Mouse (Mus musculus) heart, embryonic 14.5 days (tissue): Measurements from ENCODE around the gene Liph. TPM values are rescaled to one million over a fixed set of nuclear protein-coding genes. Genes with fewer than 3 reads are reported as not detected.

Experiments
- ATAC-seq: fragments of 200-750 bp; cut with Nextera tagmentation; 2 replicates; pipeline ENCODE4 v1.8.0; 2017; ENCODE audit warnings: low read depth, moderate TSS enrichment; ENCODE audit not compliant: insufficient number of reproducible peaks, insufficient read depth, low FRiP score
- H3K27ac ChIP-seq, 2 experiments: fragments of 200-500 bp in 1 of 2; fragments of 300-500 bp in 1 of 2; sonication (generic) in 1 of 2; replicated peaks in 1 of 2; 2 replicates each; pipeline ENCODE4 v1.5.1; 2012 to 2014; ENCODE audit warnings: low read depth in 2 of 2, low read length in 2 of 2, control low read depth in 1 of 2, mild to moderate bottlenecking in 1 of 2, mixed read lengths in 1 of 2; ENCODE audit not compliant: control insufficient read depth in 1 of 2, insufficient read depth in 1 of 2
- H3K27me3 ChIP-seq: fragments of 300-500 bp; sonication (generic); 2 replicates; pipeline ENCODE4 v1.6.1; 2014; ENCODE audit warnings: mild to moderate bottlenecking, low read length, control low read depth; ENCODE audit not compliant: control insufficient read depth, insufficient read depth
- H3K36me3 ChIP-seq: fragments of 300-500 bp; sonication (generic); 2 replicates; pipeline ENCODE4 v1.6.1; 2014; ENCODE audit warnings: mild to moderate bottlenecking, control low read depth, low read length, mixed read lengths; ENCODE audit not compliant: control insufficient read depth, insufficient read depth
- H3K4me1 ChIP-seq, 2 experiments: fragments of 200-500 bp in 1 of 2; fragments of 300-500 bp in 1 of 2; sonication (generic) in 1 of 2; 2 replicates each; pipeline ENCODE4 v1.6.1; 2012 to 2014; ENCODE audit warnings: low read length in 2 of 2, control low read depth in 1 of 2, mixed read lengths in 1 of 2; ENCODE audit not compliant: control insufficient read depth in 2 of 2, insufficient read depth in 2 of 2
- H3K4me2 ChIP-seq: fragments of 300-500 bp; sonication (generic); 2 replicates; pipeline ENCODE4 v1.6.1; 2014; ENCODE audit warnings: mild to moderate bottlenecking, low read length
- H3K4me3 ChIP-seq, 2 experiments: fragments of 200-500 bp in 1 of 2; fragments of 300-500 bp in 1 of 2; sonication (generic) in 1 of 2; 2 replicates each; pipeline ENCODE4 v1.5.1; 2012 to 2014; ENCODE audit warnings: low read length in 2 of 2, mild to moderate bottlenecking in 2 of 2, control low read depth in 1 of 2, low read depth in 1 of 2, moderate library complexity in 1 of 2; ENCODE audit not compliant: control insufficient read depth in 1 of 2, insufficient read depth in 1 of 2
- H3K9ac ChIP-seq: fragments of 300-500 bp; sonication (generic); 2 replicates; pipeline ENCODE4 v1.6.1; 2014; ENCODE audit warnings: mild to moderate bottlenecking, low read length
- H3K9me3 ChIP-seq: fragments of 300-500 bp; sonication (generic); 2 replicates; pipeline ENCODE4 v1.6.1; 2016; ENCODE audit warnings: low read length, control low read depth; ENCODE audit not compliant: control insufficient read depth
- WGBS: fragments of 180-500 bp; shearing (Covaris S2); extraction: QIAGEN DNeasy Blood & Tissue Kit; methylation state at CpG from one replicate; pipeline ENCODE4 v1.1.7; 2014; 5-methylcytosine and 5-hydroxymethylcytosine counted together
- polyA plus RNA-seq: library from polyadenylated mRNA; unstranded; fragments of >200 nt; fragmentation: Nextera tagmentation; extraction: Ambion mirVana; gene quantifications from 2 replicates; pipeline ENCODE4 v1.2.1, GENCODE M21; 2014

The Liph gene
- polyA plus RNA-seq, 1 experiment from 2014 or later: 0.20 TPM

DNA sequence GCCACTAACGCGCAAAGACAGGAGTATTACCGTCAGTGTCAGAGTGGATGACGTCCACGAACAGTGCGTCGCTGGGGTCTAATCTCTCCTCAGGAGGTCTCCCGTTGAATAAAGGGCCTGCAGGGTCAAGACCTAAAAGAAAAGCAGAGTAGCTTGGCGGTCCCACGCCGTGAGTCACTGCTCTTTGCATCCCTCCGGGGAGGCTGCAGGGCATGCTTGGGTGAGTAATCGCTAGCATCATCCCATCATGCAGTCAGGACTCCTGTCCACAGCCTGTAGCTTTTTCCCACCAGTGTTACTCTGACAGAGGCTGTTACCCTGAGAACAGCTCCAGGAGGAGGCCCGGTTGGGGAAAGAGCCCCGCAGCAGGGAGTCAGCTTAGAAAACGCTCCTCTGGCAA is 19.3 kb downstream of the Liph start:
- Histone ChIP-seq H3K4me2 (peak overlapping the region; percentile 53), H3K27ac (no peak overlapping the region), H3K27me3 (peaks cover 12% of the 10 kb centered on the region), H3K9ac (peak overlapping the region; percentile 44; the same call in 1 of the 2 replicates), H3K36me3 (no peaks in the 10 kb centered on the region), H3K4me1 (peaks cover 4 to 7% of the 10 kb centered on the region in 2 experiments; a peak in 3 of 4 replicates), H3K4me3 (peak overlapping the region; percentile 6 to 15; a peak in 3 of 4 replicates), H3K9me3 (no peaks in the 10 kb centered on the region)
- 3% methylated on average over 16 of the region's 16 CpGs for WGBS
- ATAC-seq: no peak

DNA sequence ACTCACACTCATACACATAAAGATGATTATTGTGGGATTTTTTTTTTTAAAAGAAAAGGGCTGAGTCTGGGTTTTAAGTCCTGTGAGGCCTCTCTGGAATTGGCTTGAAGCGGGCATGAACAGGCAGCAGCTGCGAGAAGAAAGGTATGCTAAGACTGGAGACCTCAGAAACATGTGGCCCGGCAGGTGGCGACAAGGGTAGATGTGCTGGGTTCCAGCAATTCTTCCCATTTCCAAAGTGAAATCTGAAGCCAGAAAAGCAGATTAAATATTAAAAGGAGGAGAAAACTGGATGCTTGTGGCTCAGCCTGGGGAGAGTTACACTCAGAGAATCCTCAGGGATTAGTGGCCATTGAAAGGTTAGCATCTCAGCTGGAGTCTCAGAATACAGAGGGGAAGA is 24.0 kb downstream of the Liph start:
- no peak overlapping the region for H3K27ac ChIP-seq
- peaks cover 4 to 7% of the 10 kb centered on the region in 2 experiments; a peak in 3 of 4 replicates for H3K4me1 ChIP-seq
- no peaks in the 10 kb centered on the region for H3K9me3 ChIP-seq
- H3K4me3 ChIP-seq: no peak overlapping the region
- WGBS: 74% methylated on average over 4 of the region's 4 CpGs
- H3K9ac ChIP-seq: no peak overlapping the region
- no peaks in the 10 kb centered on the region for H3K36me3 ChIP-seq
- ATAC-seq: no peak
- H3K27me3 ChIP-seq: peaks cover 8% of the 10 kb centered on the region
- H3K4me2 ChIP-seq: no peak overlapping the region

DNA sequence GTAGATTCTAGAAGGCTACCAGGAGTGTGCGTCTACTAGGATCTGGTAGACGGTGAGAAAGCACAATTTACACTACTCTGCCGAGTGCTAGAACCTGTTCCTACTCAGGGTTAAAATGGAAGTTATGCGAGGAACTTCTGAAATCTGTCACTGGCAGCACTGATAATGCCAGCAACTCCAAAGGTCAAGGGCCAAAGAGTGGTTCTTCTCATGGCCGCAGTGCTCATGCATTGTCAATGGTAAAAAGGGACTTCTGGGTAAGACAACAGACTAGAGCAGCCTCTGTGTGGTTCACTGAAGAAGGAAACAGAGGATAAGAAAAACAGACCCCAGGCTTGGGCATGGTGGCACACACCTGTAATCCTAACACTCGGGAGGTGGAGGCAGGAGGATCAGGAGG is 24.9 kb downstream of the Liph start:
- H3K27me3 ChIP-seq: peaks cover 3% of the 10 kb centered on the region; the same call in 1 of the 2 replicates
- H3K9me3 ChIP-seq: no peaks in the 10 kb centered on the region
- H3K4me1 ChIP-seq: no peaks in the 10 kb centered on the region
- H3K4me2 ChIP-seq: no peak overlapping the region
- H3K27ac ChIP-seq: no peak overlapping the region
- H3K36me3 ChIP-seq: no peaks in the 10 kb centered on the region
- H3K9ac ChIP-seq: no peak overlapping the region
- no peak for ATAC-seq
- no peak overlapping the region for H3K4me3 ChIP-seq
- WGBS: 71% methylated on average over 6 of the region's 6 CpGs

DNA sequence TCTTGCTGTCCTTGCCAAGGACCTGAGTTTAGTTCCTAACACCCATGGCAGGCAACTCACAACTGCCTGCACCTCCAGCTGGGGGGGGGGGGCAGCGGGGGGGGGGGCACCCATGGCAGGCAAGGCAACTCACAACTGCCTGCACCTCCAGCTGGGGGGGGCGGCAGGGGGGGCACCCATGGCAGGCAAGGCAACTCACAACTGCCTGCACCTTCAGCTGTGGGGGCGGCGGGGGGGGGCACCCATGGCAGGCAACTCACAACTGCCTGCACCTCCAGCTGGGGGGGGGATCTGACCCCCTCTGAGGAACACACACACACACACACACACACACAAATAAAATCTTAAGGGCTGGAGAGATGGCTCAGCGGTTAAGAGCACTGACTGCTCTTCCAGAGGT is 25.6 kb downstream of the Liph start:
- ATAC-seq: no peak
- WGBS: 76% methylated on average over 5 of the region's 5 CpGs

DNA sequence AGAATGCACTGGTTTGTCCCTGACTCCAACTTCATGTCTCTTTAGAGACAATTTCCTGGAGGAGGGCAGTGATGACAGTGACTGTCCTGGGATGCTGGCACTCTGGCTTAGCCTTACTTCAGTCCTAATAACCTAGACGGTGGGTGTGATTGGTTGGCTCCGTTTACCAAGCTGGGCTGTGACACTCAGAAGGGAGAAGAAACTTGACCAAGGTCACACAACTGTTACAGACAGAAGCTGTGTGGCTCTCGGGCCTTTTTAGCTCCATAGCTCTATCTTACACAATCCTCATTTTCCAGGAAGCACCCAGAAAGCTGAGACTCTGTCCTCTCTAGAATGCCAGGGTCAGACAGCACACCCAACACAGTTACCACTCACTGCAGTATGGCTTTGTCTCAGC is 29.9 kb downstream of the Liph start:
- no peaks in the 10 kb centered on the region for H3K4me1 ChIP-seq
- no peak overlapping the region for H3K27ac ChIP-seq
- H3K4me2 ChIP-seq: no peak overlapping the region
- no peaks in the 10 kb centered on the region for H3K27me3 ChIP-seq
- H3K4me3 ChIP-seq: no peak overlapping the region
- no peaks in the 10 kb centered on the region for H3K9me3 ChIP-seq
- H3K9ac ChIP-seq: no peak overlapping the region
- 58% methylated on average over 3 of the region's 3 CpGs for WGBS
- ATAC-seq: no peak
- no peaks in the 10 kb centered on the region for H3K36me3 ChIP-seq

More for the DNA sequence above, 25.6 kb downstream of the Liph start:
- no peaks in the 10 kb centered on the region for H3K36me3 ChIP-seq
- H3K4me3 ChIP-seq: no peak overlapping the region
- H3K4me1 ChIP-seq: no peaks in the 10 kb centered on the region
- H3K9ac ChIP-seq: no peak overlapping the region
- H3K27ac ChIP-seq: no peak overlapping the region
- H3K9me3 ChIP-seq: no peaks in the 10 kb centered on the region
- H3K27me3 ChIP-seq: no peaks in the 10 kb centered on the region
- no peak overlapping the region for H3K4me2 ChIP-seq

DNA sequence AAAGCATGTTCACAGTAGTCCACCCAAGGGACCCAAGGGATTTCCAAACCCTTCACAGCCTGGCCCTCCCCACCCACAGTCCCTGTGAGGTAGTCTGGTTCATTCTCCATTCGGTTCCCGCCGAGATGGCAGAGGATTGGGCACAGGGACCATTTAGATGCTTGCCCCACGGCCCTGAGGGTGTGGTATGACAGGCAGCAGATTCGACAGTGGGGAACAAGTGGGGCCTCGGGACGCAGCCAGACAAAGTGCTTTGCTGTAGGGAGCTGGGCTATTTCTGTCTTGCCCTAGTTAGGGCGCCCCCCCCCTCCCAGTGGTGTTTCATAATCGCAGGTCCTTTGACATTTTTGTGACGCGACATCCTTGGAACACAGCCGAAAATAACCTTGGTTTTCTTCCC is 39.9 kb downstream of the Liph start:
- no peaks in the 10 kb centered on the region for H3K9me3 ChIP-seq
- H3K36me3 ChIP-seq: no peaks in the 10 kb centered on the region
- H3K4me3 ChIP-seq: peak overlapping the region; percentile 3 to 5; a peak in 1 of 4 replicates
- WGBS: 18% methylated on average over 12 of the region's 12 CpGs
- H3K4me2 ChIP-seq: peak overlapping the region; percentile 54
- peaks cover 11 to 12% of the 10 kb centered on the region in 2 experiments for H3K4me1 ChIP-seq
- no peaks in the 10 kb centered on the region for H3K27me3 ChIP-seq
- H3K27ac ChIP-seq: peak overlapping the region; percentile 72 to 77
- ATAC-seq: peak; percentile 71; the same call in 1 of the 2 replicates
- H3K9ac ChIP-seq: peak overlapping the region; percentile 61

DNA sequence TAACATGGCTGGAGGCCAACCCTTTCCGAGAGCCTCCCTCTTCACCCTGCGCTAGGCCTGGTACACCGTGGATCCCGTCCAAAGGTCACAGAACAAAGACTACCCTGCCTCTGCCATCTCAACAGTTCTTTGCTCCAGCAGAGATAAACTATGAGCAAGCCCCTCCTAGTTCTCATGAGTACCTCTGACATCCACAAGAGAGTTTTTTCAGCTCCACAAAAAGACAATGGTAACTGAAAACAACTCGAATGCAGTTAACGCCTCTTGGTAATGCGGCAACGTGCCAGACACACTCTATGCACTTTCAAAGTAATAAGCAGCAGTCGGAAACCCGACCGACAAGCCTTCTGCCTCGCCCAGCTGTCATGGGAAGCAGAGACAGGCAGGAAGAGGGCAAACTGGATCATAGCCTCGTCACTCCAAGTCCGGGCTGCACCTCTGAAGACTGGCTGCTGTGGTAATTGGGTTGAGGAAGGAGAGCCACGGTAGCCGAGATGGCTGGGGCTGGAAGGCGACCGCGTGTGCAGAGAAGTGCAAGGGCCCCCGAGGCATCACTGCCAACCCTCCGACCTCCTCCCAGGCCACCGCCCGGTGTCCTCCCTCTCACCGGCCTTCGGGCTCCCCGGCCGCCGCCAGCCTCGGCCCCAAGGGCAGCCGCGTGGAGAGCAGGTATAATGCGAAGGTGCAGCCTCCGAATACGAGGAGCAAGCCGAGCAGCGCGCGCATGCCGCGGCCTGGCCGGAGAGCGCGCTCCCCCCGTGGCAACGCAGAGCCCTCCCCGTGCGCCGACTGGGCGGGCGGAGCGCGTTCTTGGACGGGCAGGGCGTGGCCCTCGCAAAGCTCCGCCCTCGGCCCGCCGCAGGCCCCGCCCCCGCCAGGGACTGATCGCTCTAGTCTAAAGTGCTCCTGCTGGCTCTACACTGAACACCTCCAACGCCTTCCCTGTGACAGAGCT is 48.4 kb downstream of the Liph start, which contains the start of gene Tmem41a:
Tmem41a (minus strand) TSS at position 792 of the 955 bp plus-strand sequence.
- under 1% methylated on average over 63 of the region's 63 CpGs for WGBS

More for the DNA sequence above, 48.4 kb downstream of the Liph start, which contains the start of gene Tmem41a:
- Histone ChIP-seq H3K27ac (peak within 1 kb of the TSS; percentile 79 to 86), H3K36me3 (peaks cover 5% of the 10 kb centered on the region; the same call in 1 of the 2 replicates), H3K27me3 (no peaks in the 10 kb centered on the region), H3K9me3 (no peaks in the 10 kb centered on the region), H3K4me1 (peaks cover 7 to 10% of the 10 kb centered on the region in 2 experiments; a peak in 3 of 4 replicates), H3K4me2 (peak within 1 kb of the TSS; percentile 80), H3K9ac (peak within 1 kb of the TSS; percentile 81), H3K4me3 (peak within 1 kb of the TSS; percentile 59 to 60)
- peak; percentile 95 for ATAC-seq
